Mouse (Mus musculus) midbrain, embryonic 10.5 days (tissue): ENCODE measurements at regions not wholly inside any gene's neighbourhood (a gene's known extent, or its start where the extent isn't known, plus 50 kb on each side); places are given as distances from the start of the nearest gene placed in this dataset.

Experiments used
- DNase-seq: peaks from one replicate; pipeline ENCODE4 v3.0.0-alpha.2; 2017; ENCODE audit warnings: low spot score
- H3K27ac ChIP-seq: fragments of 300-500 bp; sonication (generic); replicated peaks from 2 replicates; pipeline ENCODE4 v1.5.1; 2016; ENCODE audit warnings: mild to moderate bottlenecking
- H3K27me3 ChIP-seq: fragments of 300-500 bp; sonication (generic); 2 replicates; pipeline ENCODE4 v1.6.1; 2016; ENCODE audit warnings: low read depth, mild to moderate bottlenecking; ENCODE audit not compliant: poor library complexity, severe bottlenecking
- H3K36me3 ChIP-seq: fragments of 300-500 bp; sonication (generic); 2 replicates; pipeline ENCODE4 v1.6.1; 2016; ENCODE audit warnings: mild to moderate bottlenecking, moderate library complexity
- H3K4me1 ChIP-seq: fragments of 300-500 bp; sonication (generic); 2 replicates; pipeline ENCODE4 v1.6.1; 2016
- H3K4me3 ChIP-seq: fragments of 300-500 bp; sonication (generic); 2 replicates; pipeline ENCODE4 v1.5.1; 2016; ENCODE audit warnings: mild to moderate bottlenecking, moderate library complexity
- H3K9me3 ChIP-seq: fragments of 300-500 bp; sonication (generic); replicated peaks from 2 replicates; pipeline ENCODE4 v1.6.1; 2016; ENCODE audit warnings: mild to moderate bottlenecking
- WGBS: fragments of 180-500 bp; shearing (Covaris S2); methylation state at CpG from one replicate; pipeline ENCODE4 v1.1.7; 2016; 5-methylcytosine and 5-hydroxymethylcytosine counted together

DNA sequence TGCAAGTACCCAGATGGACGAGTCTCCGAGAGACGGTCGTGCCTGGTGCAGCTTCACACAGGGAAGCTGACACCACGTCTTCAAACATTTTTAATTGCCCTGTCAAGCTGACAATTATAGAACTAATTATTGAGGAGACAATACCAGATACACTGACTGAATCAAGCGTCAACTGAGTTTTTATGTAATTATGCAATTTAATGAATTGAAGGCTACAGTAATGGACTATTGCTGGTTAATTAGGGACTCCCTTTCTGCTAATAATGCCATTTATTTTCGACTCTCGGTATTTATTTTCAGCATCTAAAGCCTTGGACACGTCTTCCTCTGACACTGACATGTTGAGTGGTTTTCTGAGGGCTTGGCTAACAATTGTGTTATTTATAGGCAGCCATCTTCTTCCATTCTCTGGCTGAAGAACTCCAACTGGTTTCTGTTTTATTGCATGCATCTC is 331.6 kb upstream of the Kdm8 start:
- Histone ChIP-seq H3K27me3 (no peaks in the 10 kb centered on the region), H3K36me3 (no peaks in the 10 kb centered on the region), H3K9me3 (no peaks in the 10 kb centered on the region), H3K4me3 (no peak overlapping the region), H3K4me1 (no peaks in the 10 kb centered on the region), H3K27ac (no peak overlapping the region)
- DNase-seq: no peak
- 85% methylated on average over 9 of the region's 9 CpGs for WGBS

DNA sequence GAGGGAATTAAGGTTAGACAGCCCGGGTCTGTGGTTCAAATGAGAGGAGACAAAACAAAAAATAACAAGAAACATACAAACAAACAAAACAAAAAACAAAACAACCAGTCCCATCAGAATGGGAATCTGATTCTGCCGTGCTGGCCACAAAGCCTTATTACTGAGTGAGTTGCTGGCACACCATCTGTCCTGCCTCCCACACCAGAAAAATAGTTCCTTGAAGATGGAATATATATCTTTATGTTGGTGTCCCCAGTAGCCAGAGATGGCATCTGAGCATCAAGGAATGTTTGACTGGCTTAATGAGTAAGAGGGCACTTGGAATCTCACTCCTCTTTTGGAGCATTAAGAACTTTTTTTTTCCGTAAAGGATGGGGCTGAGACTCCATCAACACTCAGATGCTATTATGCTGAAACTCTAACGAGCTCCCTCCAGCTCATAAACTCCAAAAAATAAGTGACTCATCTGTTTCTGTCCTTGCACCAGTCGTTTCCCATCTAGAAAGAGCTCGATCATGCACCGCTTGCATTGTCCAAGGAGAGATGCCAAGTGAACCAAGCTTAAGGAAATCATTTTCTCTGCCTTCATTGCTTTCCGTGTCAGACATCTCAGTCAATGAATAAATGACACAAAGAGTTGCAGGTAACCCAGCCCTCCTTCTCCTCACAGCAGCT is 329.0 kb upstream of the Kdm8 start:
- H3K4me3 ChIP-seq: no peak overlapping the region
- H3K9me3 ChIP-seq: no peaks in the 10 kb centered on the region
- 86% methylated on average over 8 of the region's 8 CpGs for WGBS

DNA sequence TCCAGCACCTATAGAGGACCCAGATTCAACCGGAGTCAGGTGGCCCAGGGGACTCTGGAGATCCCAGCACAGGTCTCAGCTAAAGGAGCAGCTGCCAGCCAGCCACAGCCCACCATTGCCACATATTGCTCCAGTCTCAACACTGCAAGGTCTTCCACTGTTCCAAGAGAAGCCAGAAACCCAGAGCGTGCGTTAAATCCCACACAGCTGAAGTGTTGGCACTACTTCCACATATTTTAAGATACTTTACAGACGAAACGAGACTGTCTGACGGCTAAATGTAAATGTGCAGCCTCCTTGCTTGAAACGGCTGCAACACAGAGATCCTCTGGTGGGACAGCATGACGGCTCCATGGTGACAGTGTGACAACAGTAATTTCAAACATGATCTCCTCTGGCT is 327.3 kb upstream of the Kdm8 start:
- no peaks in the 10 kb centered on the region for H3K27me3 ChIP-seq
- H3K4me3 ChIP-seq: no peak overlapping the region
- 88% methylated on average over 8 of the region's 8 CpGs for WGBS
- no peak for DNase-seq
- H3K36me3 ChIP-seq: no peaks in the 10 kb centered on the region
- H3K4me1 ChIP-seq: no peaks in the 10 kb centered on the region
- H3K27ac ChIP-seq: no peak overlapping the region
- no peaks in the 10 kb centered on the region for H3K9me3 ChIP-seq

More for the DNA sequence above, 329.0 kb upstream of the Kdm8 start:
- H3K27ac ChIP-seq: no peak overlapping the region
- DNase-seq: no peak
- no peaks in the 10 kb centered on the region for H3K36me3 ChIP-seq
- H3K27me3 ChIP-seq: no peaks in the 10 kb centered on the region
- H3K4me1 ChIP-seq: no peaks in the 10 kb centered on the region

DNA sequence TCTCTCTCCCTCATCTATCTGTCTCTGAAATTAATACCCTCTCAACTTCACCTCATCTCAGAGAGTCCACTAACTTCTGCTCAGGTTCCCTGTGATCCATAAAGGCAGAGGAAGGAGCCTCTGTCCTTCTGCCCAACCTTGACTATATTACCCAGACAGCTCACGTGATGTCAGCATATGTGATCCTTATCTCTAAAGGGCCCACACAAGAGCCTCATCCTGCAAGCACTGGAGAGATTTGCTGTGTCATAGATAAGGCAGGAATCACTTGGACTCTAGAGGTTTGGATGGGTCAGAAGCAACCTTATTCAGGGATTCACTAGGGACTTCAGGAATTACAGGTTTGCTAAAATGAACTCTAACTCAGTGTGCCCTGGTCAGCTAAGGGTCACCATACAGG is 315.3 kb upstream of the Kdm8 start:
- H3K36me3 ChIP-seq: no peaks in the 10 kb centered on the region
- no peak for DNase-seq
- no peaks in the 10 kb centered on the region for H3K4me1 ChIP-seq
- no peak overlapping the region for H3K27ac ChIP-seq
- no peaks in the 10 kb centered on the region for H3K27me3 ChIP-seq
- H3K9me3 ChIP-seq: no peaks in the 10 kb centered on the region
- no peak overlapping the region for H3K4me3 ChIP-seq
- 90% methylated on average over 1 of the region's 1 CpGs for WGBS

DNA sequence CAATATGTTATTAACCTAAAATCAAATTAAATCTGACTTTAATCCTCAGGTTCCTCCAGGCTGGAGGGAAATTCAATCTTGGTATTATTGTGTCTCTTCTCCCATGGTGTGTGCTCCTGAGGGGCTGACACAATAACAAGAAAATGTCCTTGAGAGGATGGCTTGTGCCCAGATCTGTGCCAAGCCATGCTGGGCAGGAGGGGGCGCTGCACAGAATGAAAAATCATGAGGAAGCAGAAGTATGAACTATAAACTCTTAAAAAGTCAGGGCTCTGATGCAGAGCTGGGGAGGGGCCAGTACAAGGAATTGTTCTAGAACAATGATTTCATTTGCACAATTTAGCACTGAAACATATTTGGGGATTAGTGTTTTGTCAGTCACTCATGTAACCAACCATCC is 312.5 kb upstream of the Kdm8 start:
- DNase-seq: no peak
- Histone ChIP-seq H3K9me3 (no peaks in the 10 kb centered on the region), H3K4me3 (no peak overlapping the region), H3K27ac (no peak overlapping the region), H3K4me1 (no peaks in the 10 kb centered on the region), H3K36me3 (no peaks in the 10 kb centered on the region), H3K27me3 (no peaks in the 10 kb centered on the region)
- 63% methylated on average over 1 of the region's 1 CpGs for WGBS

- DNase-seq: no peak
These were observed 305.9 kb upstream of the Kdm8 start for GRCm38 (mm10) chr7:125138607-125139006.

GRCm38 (mm10) chr7:125139196-125139595 is 305.3 kb upstream of the Kdm8 start:
- Histone ChIP-seq H3K4me1 (no peaks in the 10 kb centered on the region), H3K9me3 (no peaks in the 10 kb centered on the region), H3K4me3 (no peak overlapping the region), H3K36me3 (no peaks in the 10 kb centered on the region), H3K27ac (no peak overlapping the region), H3K27me3 (no peaks in the 10 kb centered on the region)
- DNase-seq: no peak
- 87% methylated on average over 2 of the region's 2 CpGs for WGBS

More at GRCm38 (mm10) chr7:125138607-125139006, 305.9 kb upstream of the Kdm8 start:
- Histone ChIP-seq H3K27ac (no peak overlapping the region), H3K27me3 (no peaks in the 10 kb centered on the region), H3K4me3 (no peak overlapping the region), H3K4me1 (no peaks in the 10 kb centered on the region), H3K9me3 (no peaks in the 10 kb centered on the region), H3K36me3 (no peaks in the 10 kb centered on the region)
- WGBS: 87% methylated on average over 3 of the region's 3 CpGs

- no peaks in the 10 kb centered on the region for H3K4me1 ChIP-seq
- no peak overlapping the region for H3K4me3 ChIP-seq
- WGBS: 83% methylated on average over 3 of the region's 3 CpGs
- no peaks in the 10 kb centered on the region for H3K27me3 ChIP-seq
- no peak overlapping the region for H3K27ac ChIP-seq
- no peaks in the 10 kb centered on the region for H3K9me3 ChIP-seq
- DNase-seq: no peak
- H3K36me3 ChIP-seq: no peaks in the 10 kb centered on the region
These were observed 303.6 kb upstream of the Kdm8 start for GRCm38 (mm10) chr7:125140854-125141253.

- 79% methylated on average over 1 of the region's 1 CpGs for WGBS
- Histone ChIP-seq H3K27me3 (no peaks in the 10 kb centered on the region), H3K36me3 (no peaks in the 10 kb centered on the region), H3K4me3 (no peak overlapping the region), H3K9me3 (no peaks in the 10 kb centered on the region), H3K4me1 (no peaks in the 10 kb centered on the region), H3K27ac (no peak overlapping the region)
- DNase-seq: no peak
These were observed 302.6 kb upstream of the Kdm8 start for GRCm38 (mm10) chr7:125141864-125142263.

- H3K27ac ChIP-seq: no peak overlapping the region
- H3K4me3 ChIP-seq: no peak overlapping the region
- no peaks in the 10 kb centered on the region for H3K27me3 ChIP-seq
- 80% methylated on average over 9 of the region's 9 CpGs for WGBS
- DNase-seq: no peak
- no peaks in the 10 kb centered on the region for H3K36me3 ChIP-seq
- H3K9me3 ChIP-seq: no peaks in the 10 kb centered on the region
- no peaks in the 10 kb centered on the region for H3K4me1 ChIP-seq
These were observed 298.5 kb upstream of the Kdm8 start for GRCm38 (mm10) chr7:125146025-125146424.

DNA sequence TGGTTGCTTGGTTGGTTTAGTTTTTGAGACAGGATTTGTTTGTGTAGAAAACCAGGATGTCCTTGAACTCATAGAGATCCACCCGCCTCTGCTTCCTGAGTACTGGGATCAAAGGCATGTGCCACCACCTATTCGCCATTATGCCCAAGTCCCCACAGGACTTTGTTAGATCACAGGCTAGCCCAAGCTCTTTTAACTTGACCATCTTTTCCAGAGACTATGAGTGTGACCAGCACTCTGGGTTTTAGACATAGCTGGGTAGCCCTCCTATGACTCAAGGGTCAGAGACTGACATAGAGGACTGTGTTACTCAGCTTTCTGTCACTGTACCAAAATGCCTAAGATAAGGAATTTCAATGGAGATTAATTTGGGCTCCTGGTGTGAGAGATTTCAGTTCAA is 295.3 kb upstream of the Kdm8 start:
- no peaks in the 10 kb centered on the region for H3K36me3 ChIP-seq
- 87% methylated on average over 2 of the region's 2 CpGs for WGBS

DNA sequence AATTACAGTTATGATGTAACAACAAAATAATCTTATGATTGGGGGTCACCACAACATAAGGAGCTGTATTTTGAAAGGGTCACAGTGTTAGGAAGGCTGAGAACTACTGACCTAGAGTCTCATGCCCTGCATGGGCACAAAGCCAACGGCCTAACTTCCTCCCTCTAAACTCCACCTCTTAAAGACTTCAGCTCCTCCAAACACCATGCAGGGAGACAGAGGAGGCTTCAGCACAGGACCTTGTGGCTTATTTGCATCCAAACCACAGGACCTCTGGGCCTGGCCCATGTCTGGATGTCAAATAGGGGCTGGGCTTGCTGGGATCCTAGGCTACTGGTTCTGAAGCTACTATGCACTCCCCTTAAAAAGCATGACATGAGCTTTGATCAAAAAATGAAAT is 294.7 kb upstream of the Kdm8 start:
- H3K4me1 ChIP-seq: no peaks in the 10 kb centered on the region
- H3K9me3 ChIP-seq: no peaks in the 10 kb centered on the region
- no peak overlapping the region for H3K27ac ChIP-seq
- no peaks in the 10 kb centered on the region for H3K36me3 ChIP-seq
- WGBS: 61% methylated on average over 1 of the region's 1 CpGs
- H3K4me3 ChIP-seq: no peak overlapping the region
- no peaks in the 10 kb centered on the region for H3K27me3 ChIP-seq
- DNase-seq: peak; percentile 4

More for the DNA sequence above, 295.3 kb upstream of the Kdm8 start:
- H3K9me3 ChIP-seq: no peaks in the 10 kb centered on the region
- no peak for DNase-seq
- no peak overlapping the region for H3K4me3 ChIP-seq
- H3K27me3 ChIP-seq: no peaks in the 10 kb centered on the region
- H3K27ac ChIP-seq: no peak overlapping the region
- no peaks in the 10 kb centered on the region for H3K4me1 ChIP-seq

DNA sequence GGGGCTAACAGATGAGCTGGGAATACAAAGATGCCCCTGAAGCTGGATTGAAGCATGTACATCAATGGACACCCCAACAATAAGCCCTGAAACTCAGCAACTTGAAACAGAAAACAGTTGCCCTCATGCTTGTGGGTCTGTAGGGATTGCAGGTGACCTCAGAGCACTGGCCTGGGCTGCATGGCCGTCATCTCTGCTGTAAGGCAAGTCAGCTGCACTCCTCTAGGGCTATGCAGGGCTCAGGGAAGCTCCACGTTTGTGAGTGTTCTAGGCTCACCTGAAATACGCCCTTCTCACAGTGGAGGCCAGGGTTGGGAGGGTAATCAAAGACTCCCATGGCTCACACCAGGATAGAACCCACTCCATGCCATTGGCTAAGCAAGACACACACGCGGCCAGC is 292.2 kb upstream of the Kdm8 start:
- H3K4me1 ChIP-seq: no peaks in the 10 kb centered on the region
- 90% methylated on average over 5 of the region's 5 CpGs for WGBS
- H3K4me3 ChIP-seq: no peak overlapping the region
- H3K36me3 ChIP-seq: no peaks in the 10 kb centered on the region
- H3K27me3 ChIP-seq: no peaks in the 10 kb centered on the region
- no peak overlapping the region for H3K27ac ChIP-seq
- no peaks in the 10 kb centered on the region for H3K9me3 ChIP-seq
- DNase-seq: peak; percentile 7

DNA sequence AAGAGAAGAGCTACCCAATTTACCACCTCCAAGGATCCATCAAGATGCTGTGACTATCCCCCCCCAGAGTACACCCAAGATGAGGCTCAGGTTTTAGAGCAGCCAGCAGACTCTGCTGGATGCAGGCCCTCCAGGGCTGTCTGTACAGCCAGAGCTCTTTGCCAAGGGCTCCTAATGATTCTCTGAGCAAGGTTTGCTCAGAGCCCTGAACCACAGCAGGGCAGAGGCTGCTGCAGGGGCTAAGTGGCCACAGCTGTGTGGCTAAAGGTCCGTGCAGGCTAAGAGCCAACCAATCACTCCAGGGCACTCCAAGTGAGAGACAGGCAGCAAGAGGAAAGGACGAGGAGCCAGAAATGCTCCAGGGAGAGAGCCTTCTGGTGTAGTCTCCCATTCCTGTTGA is 289.2 kb upstream of the Kdm8 start:
- DNase-seq: peak; percentile 12
- WGBS: 51% methylated on average over 2 of the region's 2 CpGs

More for the DNA sequence above, 289.2 kb upstream of the Kdm8 start:
- H3K9me3 ChIP-seq: no peaks in the 10 kb centered on the region
- no peaks in the 10 kb centered on the region for H3K4me1 ChIP-seq
- no peak overlapping the region; the same call in 1 of the 2 replicates for H3K27ac ChIP-seq
- H3K36me3 ChIP-seq: no peaks in the 10 kb centered on the region
- H3K27me3 ChIP-seq: no peaks in the 10 kb centered on the region
- no peak overlapping the region for H3K4me3 ChIP-seq
